Mouse (Mus musculus): ENCODE measurements at regions not wholly inside any gene's neighbourhood (a gene's known extent, or its start where the extent isn't known, plus 50 kb on each side); places are given as distances from the start of the nearest gene placed in this dataset.

GRCm38 (mm10) chr16:70028649-70029048 is 165.1 kb upstream of the Speer2 start:
- TF ChIP-seq CTCF (IDR thresholded peaks at IDR 0.05; ENCODE audit: low read depth): peak; percentile 29
- TF ChIP-seq EP300 (IDR thresholded peaks at IDR 0.05; ENCODE audit: low read depth): no peak
